Mouse (Mus musculus): ENCODE data around the gene Abcg8. TPM values are rescaled to one million over a fixed set of nuclear protein-coding genes. Genes with fewer than 3 reads are reported as not detected.

Gene Abcg8
- total and polyA plus RNA-seq, 3 experiments, result not detected

- no peak for TF ChIP-seq E2F4 (IDR thresholded peaks at IDR 0.05; ENCODE audit: borderline replicate concordance, low read depth, low read length)
- TF ChIP-seq ZMIZ1 (IDR thresholded peaks at IDR 0.05; ENCODE audit: low read depth, low read length), result no peak
- no peak for TF ChIP-seq MXI1 (IDR thresholded peaks at IDR 0.05; ENCODE audit: low read depth, low read length)
- TF ChIP-seq NELFE (IDR thresholded peaks at IDR 0.05; ENCODE audit: low read depth, low read length), result no peak
- TF ChIP-seq RCOR1 (IDR thresholded peaks at IDR 0.05; ENCODE audit: low read depth, low read length), result no peak
- TF ChIP-seq TCF12 (IDR thresholded peaks at IDR 0.05; ENCODE audit: low read depth, low read length), result no peak
- no peak for TF ChIP-seq SMC3 (IDR thresholded peaks at IDR 0.05; ENCODE audit: low read depth, low read length)
- TF ChIP-seq SIN3A (IDR thresholded peaks at IDR 0.05; ENCODE audit: low read length), result no peak
- no peak for TF ChIP-seq UBTF (IDR thresholded peaks at IDR 0.05; ENCODE audit: borderline replicate concordance, insufficient read depth, low read depth, low read length)
- TF ChIP-seq JUND (IDR thresholded peaks at IDR 0.05; ENCODE audit: low read depth, low read length), result no peak
- TF ChIP-seq MYB (IDR thresholded peaks at IDR 0.05; ENCODE audit: low read depth, low read length), result no peak
- no peak for TF ChIP-seq TBP (IDR thresholded peaks at IDR 0.05; ENCODE audit: low read depth, low read length)
- no peak for TF ChIP-seq BHLHE40 (IDR thresholded peaks at IDR 0.05; ENCODE audit: borderline replicate concordance, low read depth, low read length)
- TF ChIP-seq ZC3H11A (IDR thresholded peaks at IDR 0.05; ENCODE audit: low read depth, low read length), result no peak
- TF ChIP-seq ELF1 (IDR thresholded peaks at IDR 0.05; ENCODE audit: low read depth, low read length), result no peak
- TF ChIP-seq POLR2AphosphoS5 (IDR thresholded peaks at IDR 0.05; ENCODE audit: borderline replicate concordance, low read depth, low read length), result no peak
- no peak for TF ChIP-seq MYC (IDR thresholded peaks at IDR 0.05; ENCODE audit: low read depth, low read length)
- TF ChIP-seq USF1 (IDR thresholded peaks at IDR 0.05; ENCODE audit: low read depth, low read length), result no peak
- no peak for TF ChIP-seq KAT2A (conservative IDR thresholded peaks at IDR 0.05; ENCODE audit: low read depth, low read length)
Measured at GRCm38 (mm10) chr17:84627721-84628120, 48.4 kb upstream of the Abcg8 start.

GRCm38 (mm10) chr17:84628611-84629010 lies 47.5 kb upstream of the Abcg8 start:
- H3K9ac ChIP-seq (ENCODE audit: control insufficient read depth, low read depth, low read length, poor library complexity, severe bottlenecking), result no peak overlapping the region
- H3K4me3 ChIP-seq (ENCODE audit: control insufficient read depth in 1 of 2, insufficient read depth in 1 of 2, low read depth in 2 of 2, low read length in 2 of 2), result no peak overlapping the region
- no peaks in the 10 kb centered on the region for H3K79me2 ChIP-seq (ENCODE audit: control insufficient read depth, insufficient read depth, low read length, poor library complexity)
- TF ChIP-seq MAX (IDR thresholded peaks at IDR 0.05; ENCODE audit: low read length) (no peak), ETS1 (IDR thresholded peaks at IDR 0.05; ENCODE audit: low read depth, low read length) (no peak), RCOR1 (IDR thresholded peaks at IDR 0.05; ENCODE audit: low read depth, low read length) (no peak), GATA1 (IDR thresholded peaks at IDR 0.05; ENCODE audit: low read depth, low read length) (no peak), POLR2AphosphoS2 (IDR thresholded peaks at IDR 0.05; ENCODE audit: low read length) (no peak), TCF12 (IDR thresholded peaks at IDR 0.05; ENCODE audit: low read depth, low read length) (no peak), ELF1 (IDR thresholded peaks at IDR 0.05; ENCODE audit: low read depth, low read length) (no peak), UBTF (IDR thresholded peaks at IDR 0.05; ENCODE audit: borderline replicate concordance, insufficient read depth, low read depth, low read length) (no peak), POLR2AphosphoS5 (IDR thresholded peaks at IDR 0.05; ENCODE audit: borderline replicate concordance, low read depth, low read length) (no peak), EP300 (IDR thresholded peaks at IDR 0.05; ENCODE audit: low read depth in 1 of 2, low read length in 2 of 2) (no peak)
- H3K9me3 ChIP-seq (replicated peaks; ENCODE audit: insufficient read depth, low read length), result no peaks in the 10 kb centered on the region
- no peaks in the 10 kb centered on the region for H3K4me1 ChIP-seq (ENCODE audit: control insufficient read depth in 1 of 2, insufficient read depth in 2 of 2, low read length in 2 of 2)
- no peaks in the 10 kb centered on the region for H3K36me3 ChIP-seq (ENCODE audit: control insufficient read depth in 1 of 2, insufficient read depth in 2 of 2, low read length in 2 of 2)
- no peak for DNase-seq (ENCODE audit: low read depth, low spot score)
- no peak overlapping the region for H3K27ac ChIP-seq (ENCODE audit: control insufficient read depth, low read depth, low read length)
- 0 out of 4 replicates have a peak, but pooled peaks cover 0 to 1% of the 10 kb centered on the region in 2 experiments for H3K27me3 ChIP-seq (ENCODE audit: control insufficient read depth in 1 of 2, insufficient read depth in 2 of 2, low read length in 2 of 2)

More at GRCm38 (mm10) chr17:84627721-84628120, 48.4 kb upstream of the Abcg8 start:
- H3K9me3 ChIP-seq (replicated peaks; ENCODE audit: insufficient read depth, low read length), result no peaks in the 10 kb centered on the region
- H3K27ac ChIP-seq (ENCODE audit: control insufficient read depth, low read depth, low read length), result no peak overlapping the region
- H3K27me3 ChIP-seq (ENCODE audit: control insufficient read depth in 1 of 2, insufficient read depth in 2 of 2, low read length in 2 of 2), result 0 out of 4 replicates have a peak, but pooled peaks cover 0 to 1% of the 10 kb centered on the region in 2 experiments
- H3K4me1 ChIP-seq (ENCODE audit: control insufficient read depth in 1 of 2, insufficient read depth in 2 of 2, low read length in 2 of 2), result no peaks in the 10 kb centered on the region
- H3K9ac ChIP-seq (ENCODE audit: control insufficient read depth, low read depth, low read length, poor library complexity, severe bottlenecking), result no peak overlapping the region
- H3K4me3 ChIP-seq (ENCODE audit: control insufficient read depth in 1 of 2, insufficient read depth in 1 of 2, low read depth in 2 of 2, low read length in 2 of 2), result no peak overlapping the region
- H3K36me3 ChIP-seq (ENCODE audit: control insufficient read depth in 1 of 2, insufficient read depth in 2 of 2, low read length in 2 of 2), result no peaks in the 10 kb centered on the region
- no peak for DNase-seq (ENCODE audit: low read depth, low spot score)
- H3K79me2 ChIP-seq (ENCODE audit: control insufficient read depth, insufficient read depth, low read length, poor library complexity), result no peaks in the 10 kb centered on the region

All from MEL (cell line).